Mouse (Mus musculus): ENCODE measurements around the gene Plch2. TPM values are rescaled to one million over a fixed set of nuclear protein-coding genes. Genes with fewer than 3 reads are reported as not detected.
A peak's percentile ranks its signal among the peaks of the same experiment; 100 is the strongest.

Plch2 gene
- 27.4 and 30.4 TPM in 2 replicates for polyA plus RNA-seq (2015; fragmentation: Nextera tagmentation; extraction: Ambion mirVana)

DNA sequence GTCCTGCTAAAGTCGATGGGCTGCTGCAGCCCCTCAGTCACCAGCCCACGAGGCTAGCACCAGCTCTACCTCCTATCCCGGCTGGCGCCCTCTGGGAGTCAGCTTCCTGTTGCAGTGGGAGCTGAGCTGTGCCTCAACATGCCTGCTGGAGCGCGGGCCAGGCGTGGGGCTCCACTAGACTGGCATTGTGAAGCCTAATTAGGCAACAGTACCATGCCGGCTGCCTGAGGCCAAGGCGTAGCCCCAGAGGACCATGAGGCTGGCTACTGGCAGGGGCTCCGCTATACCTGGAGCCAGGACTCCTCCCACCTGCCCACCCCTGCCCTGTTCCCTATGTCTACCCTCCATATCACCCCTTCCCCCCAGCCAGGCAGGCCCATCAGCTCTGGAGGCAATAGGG lies at the start of gene Plch2:
TSS of gene Plch2 (minus strand) at position 61 of the 400 bp plus-strand sequence.
- Histone ChIP-seq H3K4me3 (replicated peaks; ENCODE audit: low read length) (peak within 1 kb of the TSS; percentile 25), H3K9ac (ENCODE audit: low read length) (peak within 1 kb of the TSS; percentile 54), H3K27me3 (ENCODE audit: control insufficient read depth, insufficient read depth, low read length) (no peaks in the 10 kb centered on the region), H3K4me2 (ENCODE audit: low read depth, low read length) (peak within 1 kb of the TSS; percentile 18), H3K4me1 (ENCODE audit: control insufficient read depth, insufficient read depth, low read length) (peaks cover 11% of the 10 kb centered on the region), H3K36me3 (ENCODE audit: control insufficient read depth, insufficient read depth, low read length) (no peaks in the 10 kb centered on the region), H3K27ac (ENCODE audit: low read length) (peak within 1 kb of the TSS; percentile 87), H3K9me3 (replicated peaks; ENCODE audit: control insufficient read depth, low read length) (no peaks in the 10 kb centered on the region)
- peak; percentile 19; the same call in 1 of the 2 replicates for ATAC-seq (ENCODE audit: insufficient read depth, low FRiP score)
- 63% methylated on average over 10 of the region's 10 CpGs for WGBS

DNA sequence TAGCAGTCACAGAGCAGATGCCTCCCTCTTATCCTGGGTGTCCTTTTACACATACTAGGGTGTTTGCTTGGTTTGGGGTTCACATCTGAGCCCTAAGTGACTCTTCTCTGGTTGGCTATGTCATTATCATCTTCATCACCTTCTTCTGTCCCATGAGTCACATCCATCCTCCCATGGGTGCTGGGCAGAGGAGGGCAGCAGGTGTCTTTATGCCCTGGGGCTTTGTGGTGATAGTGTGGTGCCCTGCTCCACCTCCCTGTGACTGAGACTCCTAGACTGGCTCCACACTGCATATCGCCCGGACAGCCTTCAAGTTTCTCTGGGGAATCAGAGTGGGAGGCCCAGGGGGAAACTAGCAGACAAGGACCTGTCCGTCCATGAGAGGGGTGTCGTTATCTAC lies 42.0 kb upstream of the Plch2 start:
- H3K36me3 ChIP-seq (ENCODE audit: control insufficient read depth, insufficient read depth, low read length) = no peaks in the 10 kb centered on the region
- no peak overlapping the region for H3K4me3 ChIP-seq (replicated peaks; ENCODE audit: low read length)
- ATAC-seq (ENCODE audit: insufficient read depth, low FRiP score) = no peak
- no peak overlapping the region for H3K27ac ChIP-seq (ENCODE audit: low read length)
- H3K27me3 ChIP-seq (ENCODE audit: control insufficient read depth, insufficient read depth, low read length) = no peaks in the 10 kb centered on the region
- no peak overlapping the region for H3K4me2 ChIP-seq (ENCODE audit: low read depth, low read length)
- peaks cover 2% of the 10 kb centered on the region for H3K4me1 ChIP-seq (ENCODE audit: control insufficient read depth, insufficient read depth, low read length)
- no peaks in the 10 kb centered on the region for H3K9me3 ChIP-seq (replicated peaks; ENCODE audit: control insufficient read depth, low read length)
- 80% methylated on average over 4 of the region's 4 CpGs for WGBS
- no peak overlapping the region for H3K9ac ChIP-seq (ENCODE audit: low read length)

DNA sequence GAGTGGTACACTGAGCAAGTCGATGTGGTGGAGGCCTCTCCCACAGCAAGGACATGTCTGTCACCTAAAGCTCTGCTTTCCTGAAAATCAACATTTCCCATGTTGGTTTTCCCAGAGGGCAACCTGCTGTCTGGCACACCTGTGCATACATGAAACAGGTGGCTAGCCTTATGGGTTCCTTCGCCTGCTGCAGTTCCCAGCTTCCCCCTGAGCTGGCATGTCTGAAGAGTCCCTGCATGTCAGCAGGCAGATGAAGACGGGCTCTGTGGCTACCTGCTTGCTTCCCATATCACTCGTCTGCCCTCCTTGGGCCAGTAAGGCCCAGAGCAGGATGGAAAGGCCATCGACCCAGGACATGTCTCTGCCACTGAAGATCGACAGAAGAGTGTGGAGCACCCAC lies 40.9 kb upstream of the Plch2 start:
- no peaks in the 10 kb centered on the region for H3K27me3 ChIP-seq (ENCODE audit: control insufficient read depth, insufficient read depth, low read length)
- no peak overlapping the region for H3K4me2 ChIP-seq (ENCODE audit: low read depth, low read length)
- no peaks in the 10 kb centered on the region for H3K9me3 ChIP-seq (replicated peaks; ENCODE audit: control insufficient read depth, low read length)
- 85% methylated on average over 6 of the region's 6 CpGs for WGBS
- 0 out of 2 replicates have a peak overlapping the region, but pooled peaks have one; percentile 8 for H3K9ac ChIP-seq (ENCODE audit: low read length)
- no peak overlapping the region for H3K27ac ChIP-seq (ENCODE audit: low read length)
- H3K4me1 ChIP-seq (ENCODE audit: control insufficient read depth, insufficient read depth, low read length) = peaks cover 2% of the 10 kb centered on the region
- ATAC-seq (ENCODE audit: insufficient read depth, low FRiP score) = no peak
- H3K36me3 ChIP-seq (ENCODE audit: control insufficient read depth, insufficient read depth, low read length) = no peaks in the 10 kb centered on the region
- no peak overlapping the region for H3K4me3 ChIP-seq (replicated peaks; ENCODE audit: low read length)

- Histone ChIP-seq H3K9ac (ENCODE audit: low read length) (no peak overlapping the region), H3K36me3 (ENCODE audit: control insufficient read depth, insufficient read depth, low read length) (no peaks in the 10 kb centered on the region), H3K4me3 (replicated peaks; ENCODE audit: low read length) (no peak overlapping the region), H3K27ac (ENCODE audit: low read length) (no peak overlapping the region), H3K4me1 (ENCODE audit: control insufficient read depth, insufficient read depth, low read length) (peaks cover 2% of the 10 kb centered on the region), H3K9me3 (replicated peaks; ENCODE audit: control insufficient read depth, low read length) (no peaks in the 10 kb centered on the region), H3K4me2 (ENCODE audit: low read depth, low read length) (no peak overlapping the region), H3K27me3 (ENCODE audit: control insufficient read depth, insufficient read depth, low read length) (no peaks in the 10 kb centered on the region)
- ATAC-seq (ENCODE audit: insufficient read depth, low FRiP score) = no peak
- 84% methylated on average over 8 of the region's 8 CpGs for WGBS
Observed at GRCm38 (mm10) chr4:155095967-155096366, 39.4 kb upstream of the Plch2 start.

- no peaks in the 10 kb centered on the region for H3K9me3 ChIP-seq (replicated peaks; ENCODE audit: control insufficient read depth, low read length)
- H3K4me3 ChIP-seq (replicated peaks; ENCODE audit: low read length) = no peak overlapping the region
- no peaks in the 10 kb centered on the region for H3K27me3 ChIP-seq (ENCODE audit: control insufficient read depth, insufficient read depth, low read length)
- no peaks in the 10 kb centered on the region for H3K36me3 ChIP-seq (ENCODE audit: control insufficient read depth, insufficient read depth, low read length)
- peak overlapping the region; percentile 15; the same call in 1 of the 2 replicates for H3K27ac ChIP-seq (ENCODE audit: low read length)
- peak overlapping the region; percentile 9 for H3K9ac ChIP-seq (ENCODE audit: low read length)
- WGBS = 47% methylated on average over 8 of the region's 8 CpGs
- no peak overlapping the region for H3K4me2 ChIP-seq (ENCODE audit: low read depth, low read length)
- H3K4me1 ChIP-seq (ENCODE audit: control insufficient read depth, insufficient read depth, low read length) = peaks cover 2% of the 10 kb centered on the region
- ATAC-seq (ENCODE audit: insufficient read depth, low FRiP score) = peak; percentile 82; the same call in 1 of the 2 replicates
Observed at GRCm38 (mm10) chr4:155095238-155095900, 38.8 kb upstream of the Plch2 start.

DNA sequence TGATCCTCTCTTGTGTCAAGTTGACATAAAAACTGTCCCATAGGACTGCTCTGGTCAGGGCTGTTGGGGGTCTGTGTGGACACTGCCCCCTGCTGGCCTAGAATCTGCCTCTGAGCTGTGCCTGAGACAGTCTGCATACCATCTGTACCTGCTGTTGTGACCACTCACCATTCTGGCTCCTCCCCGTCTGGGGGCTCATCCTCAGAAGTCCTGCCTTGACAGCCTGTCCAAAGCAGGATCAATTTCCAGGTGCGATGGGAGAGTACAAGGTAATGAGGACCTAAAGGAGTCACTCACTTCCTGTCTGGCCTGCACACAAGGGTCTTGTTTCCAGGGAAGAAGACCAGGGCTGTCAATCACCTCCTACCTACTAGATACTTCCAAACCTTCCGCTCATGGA lies 38.0 kb upstream of the Plch2 start:
- Histone ChIP-seq H3K36me3 (ENCODE audit: control insufficient read depth, insufficient read depth, low read length) (no peaks in the 10 kb centered on the region), H3K4me3 (replicated peaks; ENCODE audit: low read length) (no peak overlapping the region), H3K4me2 (ENCODE audit: low read depth, low read length) (no peak overlapping the region), H3K9me3 (replicated peaks; ENCODE audit: control insufficient read depth, low read length) (no peaks in the 10 kb centered on the region), H3K9ac (ENCODE audit: low read length) (no peak overlapping the region), H3K4me1 (ENCODE audit: control insufficient read depth, insufficient read depth, low read length) (peaks cover 2% of the 10 kb centered on the region), H3K27ac (ENCODE audit: low read length) (no peak overlapping the region), H3K27me3 (ENCODE audit: control insufficient read depth, insufficient read depth, low read length) (no peaks in the 10 kb centered on the region)
- ATAC-seq (ENCODE audit: insufficient read depth, low FRiP score) = peak; percentile 51
- WGBS = 66% methylated on average over 3 of the region's 3 CpGs

DNA sequence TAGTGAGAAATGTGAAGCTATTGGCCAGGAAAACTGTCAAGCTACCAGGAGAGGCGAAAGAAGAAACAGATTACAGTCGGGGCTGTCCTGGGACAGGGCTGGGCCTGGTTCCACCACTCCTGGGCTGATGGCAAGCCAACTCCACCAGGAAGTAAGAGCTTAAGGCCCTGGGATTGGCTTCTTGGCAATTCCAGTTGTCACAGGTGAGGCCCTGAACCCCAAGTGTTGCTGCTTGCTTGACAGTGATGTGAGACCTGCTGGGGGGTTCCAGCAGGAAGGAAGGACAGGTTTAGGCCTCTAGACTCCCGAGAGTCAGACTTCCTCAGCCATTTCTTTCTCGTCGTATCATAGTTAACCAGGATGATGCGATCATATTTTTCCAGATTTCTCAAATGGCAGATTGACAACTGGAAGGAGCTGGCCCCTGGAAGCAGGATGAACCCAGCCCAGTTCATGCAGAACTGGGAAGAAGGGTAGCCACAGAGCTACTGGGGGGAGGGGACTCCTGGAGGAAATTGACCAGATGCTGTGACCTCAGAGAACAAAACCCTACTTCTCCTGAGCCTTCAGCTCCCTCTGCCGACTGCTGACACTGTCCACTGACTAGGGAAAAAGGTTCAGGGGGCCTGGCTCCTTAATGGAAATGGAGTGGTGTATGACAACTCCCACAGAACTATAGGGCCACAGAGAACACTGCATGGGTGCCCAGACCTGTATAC lies 37.0 kb upstream of the Plch2 start:
- Histone ChIP-seq H3K9ac (ENCODE audit: low read length) (no peak overlapping the region), H3K9me3 (replicated peaks; ENCODE audit: control insufficient read depth, low read length) (no peaks in the 10 kb centered on the region), H3K4me2 (ENCODE audit: low read depth, low read length) (no peak overlapping the region), H3K4me3 (replicated peaks; ENCODE audit: low read length) (no peak overlapping the region), H3K27ac (ENCODE audit: low read length) (no peak overlapping the region), H3K27me3 (ENCODE audit: control insufficient read depth, insufficient read depth, low read length) (no peaks in the 10 kb centered on the region), H3K36me3 (ENCODE audit: control insufficient read depth, insufficient read depth, low read length) (no peaks in the 10 kb centered on the region), H3K4me1 (ENCODE audit: control insufficient read depth, insufficient read depth, low read length) (peaks cover 2% of the 10 kb centered on the region)
- no peak for ATAC-seq (ENCODE audit: insufficient read depth, low FRiP score)
- 80% methylated on average over 7 of the region's 7 CpGs for WGBS

- Histone ChIP-seq H3K9ac (ENCODE audit: low read length) (no peak overlapping the region), H3K4me3 (replicated peaks; ENCODE audit: low read length) (no peak overlapping the region), H3K27ac (ENCODE audit: low read length) (no peak overlapping the region), H3K4me1 (ENCODE audit: control insufficient read depth, insufficient read depth, low read length) (peaks cover 2% of the 10 kb centered on the region), H3K4me2 (ENCODE audit: low read depth, low read length) (no peak overlapping the region), H3K9me3 (replicated peaks; ENCODE audit: control insufficient read depth, low read length) (no peaks in the 10 kb centered on the region), H3K27me3 (ENCODE audit: control insufficient read depth, insufficient read depth, low read length) (no peaks in the 10 kb centered on the region), H3K36me3 (ENCODE audit: control insufficient read depth, insufficient read depth, low read length) (no peaks in the 10 kb centered on the region)
- 91% methylated on average over 19 of the region's 19 CpGs for WGBS
- ATAC-seq (ENCODE audit: insufficient read depth, low FRiP score) = no peak
Observed at GRCm38 (mm10) chr4:155092718-155093430, 36.3 kb upstream of the Plch2 start.

All from stomach, embryonic 16.5 days (tissue).